ENCODE assay signal across 12 mouse cellular contexts in the genomic region with DNA sequence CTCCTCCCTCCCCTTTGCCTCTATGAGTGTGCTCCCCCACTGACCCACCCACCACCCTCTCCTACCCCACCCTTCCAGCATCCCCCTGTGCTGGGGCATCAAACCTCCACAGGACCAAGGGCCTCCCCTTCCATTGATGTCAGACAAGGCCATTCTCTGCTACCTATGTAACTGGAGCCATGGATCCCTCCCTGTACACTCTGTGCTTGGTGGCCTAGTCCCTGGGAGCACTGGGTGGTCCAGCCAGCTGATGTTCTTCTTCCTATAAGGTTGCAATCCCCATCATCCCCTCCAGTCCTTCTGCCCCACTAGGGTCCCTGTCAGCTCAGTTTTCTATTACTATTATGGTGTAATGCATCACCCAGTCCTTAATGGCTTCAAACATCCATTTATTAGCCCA.
"Had no signal": no experiment of that assay in that cellular context is flagged by ENCODE, and none has a peak within 500 bp of the region (broad histone marks: within the 10 kb centered on the region; RNA-seq: fewer than 3 reads in every experiment).

No protein-coding gene starts in this region.

- H3K27me3 ChIP-seq: liver, embryonic 13.5 days; midbrain, embryonic 12.5 days had no signal

- H3K4me3 ChIP-seq: liver, embryonic 13.5 days; midbrain, embryonic 12.5 days; myocyte had no signal

- ATAC-seq: intestine, postnatal 0 days; midbrain, embryonic 16.5 days had no signal

- H3K9ac ChIP-seq: liver, embryonic 13.5 days; midbrain, embryonic 12.5 days had no signal

- DNase-seq: kidney, adult 2 months; kidney, postnatal 25 days; liver, embryonic 13.5 days; lung, adult 2 months; lung, postnatal 14 days; lung, postnatal 4 days; thymus, postnatal 25 days had no signal

- H3K27ac ChIP-seq: kidney, postnatal 0 days; liver, embryonic 13.5 days; midbrain, embryonic 12.5 days had no signal

- H3K4me2 ChIP-seq: liver, embryonic 13.5 days; midbrain, embryonic 12.5 days had no signal

- H3K36me3 ChIP-seq: liver, embryonic 13.5 days had no signal

- H3K4me1 ChIP-seq: liver, embryonic 13.5 days had no signal
